Mouse (Mus musculus): ENCODE measurements around the gene Gm28576.
"Not testable (repeated sequence)": the region's sequence is repeated elsewhere in the genome, so short reads cannot be mapped to it uniquely, and the experiment has no call there.

Gene Gm28576

GRCm38 (mm10) chrY:7722641-7723040, at the start of gene Gm28576:
Gm28576 (plus strand) TSS chrY:7722941.
- not testable (repeated sequence) for DNase-seq (ENCODE audit: low read depth)
